Mouse (Mus musculus): ENCODE results near the gene Ano4. TPM values are rescaled to one million over a fixed set of nuclear protein-coding genes. Genes with fewer than 3 reads are reported as not detected.
"Not testable (repeated sequence)": the region's sequence is repeated elsewhere in the genome, so short reads cannot be mapped to it uniquely, and the experiment has no call there.

Ano4 gene
- polyA plus RNA-seq, 2 experiments from 2014 or later, result not detected

GRCm38 (mm10) chr10:89114381-89114780 is 230.2 kb downstream of the Ano4 start:
- ATAC-seq, result no peak

- ATAC-seq, result no peak
These were observed 233.1 kb downstream of the Ano4 start for GRCm38 (mm10) chr10:89111466-89111865.

DNA sequence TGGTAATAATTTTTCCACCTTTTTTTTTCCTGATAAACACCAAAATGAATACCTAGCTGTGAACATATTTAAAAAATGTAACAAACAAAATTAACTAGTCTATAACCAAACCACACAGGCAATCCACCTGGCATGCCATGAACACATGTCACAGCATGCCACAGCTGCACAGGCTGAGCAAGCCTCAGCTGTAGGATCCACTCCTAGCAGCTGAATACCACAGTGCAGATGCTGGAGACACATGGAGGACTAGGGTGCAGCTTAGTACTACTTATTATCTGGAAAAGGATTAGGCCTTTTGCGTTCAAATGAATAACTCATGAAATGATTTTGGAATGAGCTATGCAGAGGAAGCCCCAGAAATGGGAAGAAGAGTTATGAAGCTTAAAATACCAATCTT is 233.6 kb downstream of the Ano4 start:
- ATAC-seq, result no peak

DNA sequence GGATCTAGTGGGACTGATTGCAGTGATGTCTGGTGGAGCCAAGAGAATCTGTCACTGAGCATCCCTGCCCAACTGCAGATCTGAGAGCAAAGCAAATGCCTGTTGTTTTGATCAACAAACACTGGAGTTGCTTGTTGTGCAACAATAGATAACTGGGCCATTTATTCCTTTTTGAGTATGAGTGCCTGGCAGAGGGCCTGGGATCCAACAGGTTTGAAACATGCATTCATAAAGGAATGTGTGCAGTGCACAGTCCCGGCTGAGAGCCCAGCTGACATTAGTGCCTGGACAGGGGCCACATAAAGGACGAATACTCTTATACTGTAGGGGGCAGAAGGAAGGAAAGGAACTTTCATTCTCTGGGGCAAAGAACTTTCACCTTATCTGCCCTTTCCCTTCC is 241.0 kb downstream of the Ano4 start:
- no peak for ATAC-seq

GRCm38 (mm10) chr10:89102025-89102424 is 242.5 kb downstream of the Ano4 start:
- no peak for ATAC-seq

GRCm38 (mm10) chr10:89098183-89098582 is 246.4 kb downstream of the Ano4 start:
- no peak for ATAC-seq

DNA sequence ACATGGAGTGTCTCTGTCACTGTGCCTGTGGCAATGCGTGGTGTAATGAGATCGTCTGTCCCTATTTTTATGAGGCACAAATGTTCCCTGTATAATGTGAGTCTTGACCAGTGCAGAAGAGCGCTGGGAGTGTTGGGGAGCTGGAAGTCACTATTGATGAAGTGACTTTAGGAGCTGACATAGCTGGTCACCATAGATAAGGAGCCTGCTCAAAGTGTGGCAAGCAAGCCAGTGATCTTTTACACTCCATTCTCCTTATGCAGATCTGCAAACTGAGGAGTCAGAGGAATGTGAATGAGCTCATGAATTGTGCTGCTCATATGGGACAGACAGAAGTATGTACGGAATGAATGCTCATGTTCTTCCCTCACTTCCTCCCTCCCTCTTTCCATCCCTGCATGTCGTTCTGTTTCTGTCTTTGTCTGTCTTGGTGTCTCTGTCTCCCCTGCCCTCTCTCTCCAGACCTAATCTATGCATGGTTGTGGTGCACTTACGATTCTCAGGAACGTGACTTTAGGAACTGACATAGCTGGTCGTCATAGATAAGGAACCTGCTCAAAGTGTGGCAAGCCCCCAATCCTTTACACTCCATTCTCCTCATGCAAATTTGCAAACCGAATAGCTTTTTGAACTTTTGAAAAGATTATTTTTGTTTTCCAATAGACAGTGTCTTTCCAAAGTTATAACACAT is 252.1 kb downstream of the Ano4 start:
- ATAC-seq, result no peak

DNA sequence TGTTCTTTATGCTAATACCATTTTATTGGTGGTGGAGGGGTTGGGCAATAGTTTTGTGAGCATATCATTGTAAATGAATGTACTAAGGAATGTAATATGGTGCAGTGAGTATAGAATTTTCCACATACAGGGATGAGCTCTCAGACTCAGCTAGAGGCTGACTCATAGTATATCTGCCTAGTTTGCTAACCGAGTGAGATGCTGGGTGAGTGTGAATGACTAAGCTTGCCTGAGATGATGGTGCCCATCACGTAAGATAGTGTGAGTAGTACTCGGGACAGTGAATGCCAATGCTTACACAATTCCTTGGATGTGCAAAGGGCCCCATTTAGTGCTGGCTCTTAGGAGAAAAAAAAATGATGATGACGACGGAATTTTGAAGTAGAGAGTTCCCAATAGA is 267.1 kb downstream of the Ano4 start:
- ATAC-seq, result no peak

GRCm38 (mm10) chr10:89055891-89056290 is 288.7 kb downstream of the Ano4 start:
- ATAC-seq, result no peak

GRCm38 (mm10) chr10:89044921-89045320 is 299.6 kb downstream of the Ano4 start:
- not testable (repeated sequence) for ATAC-seq

- no peak for ATAC-seq
These were observed 300.4 kb downstream of the Ano4 start for GRCm38 (mm10) chr10:89044166-89044565.

GRCm38 (mm10) chr10:89018926-89019325 is 325.6 kb downstream of the Ano4 start:
- no peak for ATAC-seq

DNA sequence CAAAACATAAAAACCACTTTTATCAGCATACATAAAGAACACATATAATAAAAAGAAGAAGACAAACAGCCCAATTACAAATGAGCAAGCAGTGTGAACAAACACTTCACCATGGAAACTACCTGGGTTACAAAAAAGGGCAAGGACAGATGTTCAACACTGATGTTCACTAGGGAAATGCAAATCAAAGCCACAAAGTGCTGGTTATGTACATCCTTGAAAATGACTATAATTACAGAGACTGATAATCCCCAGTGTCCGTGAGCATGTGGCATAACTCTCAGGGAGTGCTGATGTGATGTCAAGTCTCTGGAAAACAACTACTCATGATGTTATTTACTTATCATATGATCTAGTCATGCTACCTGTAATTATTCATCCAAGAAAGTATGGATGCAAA is 336.3 kb downstream of the Ano4 start:
- no peak for ATAC-seq

GRCm38 (mm10) chr10:89004518-89004917 is 340.0 kb downstream of the Ano4 start:
- no peak for ATAC-seq

GRCm38 (mm10) chr10:88986925-88987324 is 357.6 kb downstream of the Ano4 start:
- no peak for ATAC-seq

GRCm38 (mm10) chr10:88983444-88983843 is 361.1 kb downstream of the Ano4 start:
- no peak for ATAC-seq

GRCm38 (mm10) chr10:88979451-88979850 is 365.1 kb downstream of the Ano4 start:
- ATAC-seq, result no peak

DNA sequence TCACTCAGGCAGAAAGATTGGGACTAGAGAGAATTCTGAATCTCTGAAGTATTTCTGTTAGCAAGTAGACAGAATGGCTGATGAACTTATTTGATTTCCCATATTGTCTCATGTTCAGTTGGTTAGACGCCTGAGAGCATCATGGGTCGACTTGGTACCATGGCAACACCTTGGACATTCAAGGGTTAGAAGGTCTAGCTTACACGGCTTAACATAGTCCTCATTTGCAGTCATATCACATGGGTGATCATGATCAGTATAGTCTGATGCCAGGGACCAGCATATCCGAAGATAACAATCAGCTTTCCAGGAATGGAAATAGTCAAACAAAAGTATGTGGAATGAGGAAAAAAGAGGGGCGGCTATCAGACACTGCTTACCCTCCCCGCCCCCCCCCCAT is 365.6 kb downstream of the Ano4 start:
- ATAC-seq, result no peak

DNA sequence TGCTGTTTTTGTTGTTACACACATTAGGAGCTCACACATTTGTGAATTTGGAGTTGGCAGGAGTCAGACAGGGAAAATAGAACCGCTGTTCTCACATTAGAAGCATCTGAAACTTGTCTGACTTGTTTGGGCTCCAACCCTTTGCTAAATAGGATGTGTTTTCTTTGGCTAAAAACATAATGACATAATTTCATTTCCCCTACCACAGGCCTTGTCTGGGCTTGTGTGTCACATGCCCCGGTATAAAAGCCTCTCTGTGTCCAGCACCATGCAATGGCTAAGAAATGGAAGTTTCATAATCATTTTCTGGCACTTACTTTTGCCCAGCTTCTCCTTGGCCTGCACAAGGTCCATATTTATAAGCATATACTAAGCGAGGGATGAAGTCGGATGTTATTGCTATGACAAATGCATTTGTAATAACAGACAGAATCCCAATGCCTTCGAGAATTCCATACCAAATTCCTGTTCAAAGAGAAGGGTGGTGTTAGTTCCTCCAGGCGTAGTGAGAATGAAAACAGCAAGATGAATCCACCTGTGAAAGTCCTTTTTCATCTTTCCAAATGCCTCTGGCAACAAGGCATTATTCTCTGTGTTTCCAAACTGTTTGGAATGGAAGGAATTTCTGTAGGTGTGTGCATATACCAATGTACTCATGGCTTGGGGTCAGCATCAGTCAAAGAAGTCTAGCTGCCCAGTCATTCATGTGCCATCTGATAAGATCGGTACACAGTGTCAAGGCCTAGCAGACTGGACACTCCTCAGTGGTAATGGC is 373.4 kb downstream of the Ano4 start:
- no peak for ATAC-seq

GRCm38 (mm10) chr10:88968586-88968985 is 376.0 kb downstream of the Ano4 start:
- ATAC-seq, result no peak

GRCm38 (mm10) chr10:88960791-88961190 is 383.8 kb downstream of the Ano4 start:
- no peak for ATAC-seq

GRCm38 (mm10) chr10:88950297-88950653 is 394.3 kb downstream of the Ano4 start:
- no peak for ATAC-seq

- ATAC-seq, result no peak
These were observed 394.8 kb downstream of the Ano4 start for GRCm38 (mm10) chr10:88949649-88950296.
